Mouse (Mus musculus): ENCODE results near the gene Rxra. TPM values are rescaled to one million over a fixed set of nuclear protein-coding genes. Genes with fewer than 3 reads are reported as not detected.
A peak's percentile ranks its signal among the peaks of the same experiment; 100 is the strongest.

Rxra gene
- total and polyA plus RNA-seq, 2 experiments, result 108 to 313 TPM

- Histone ChIP-seq H3K27me3 (ENCODE audit: control insufficient read depth, insufficient read depth, low read length) (no peaks in the 10 kb centered on the region), H3K4me3 (ENCODE audit: insufficient read depth, low read depth, low read length) (peak overlapping the region; percentile 85), H3K4me1 (ENCODE audit: control insufficient read depth, insufficient read depth, low read length) (peaks cover 46% of the 10 kb centered on the region), H3K27ac (replicated peaks; ENCODE audit: insufficient read depth, low read depth, low read length) (peak overlapping the region; percentile 98), H3K9ac (ENCODE audit: low read depth, low read length) (peak overlapping the region; percentile 96), H3K79me2 (ENCODE audit: control insufficient read depth, insufficient read depth, low read length) (peaks cover 40% of the 10 kb centered on the region), H3K36me3 (ENCODE audit: control insufficient read depth, insufficient read depth, low read length) (no peaks in the 10 kb centered on the region)
- TF ChIP-seq CTCF (IDR thresholded peaks at IDR 0.05; ENCODE audit: low read depth, low read length) (no peak), POLR2A (IDR thresholded peaks at IDR 0.05; ENCODE audit: extremely low read depth, insufficient read depth, low read length) (peak; percentile 59)
- 5% methylated on average over 63 of the region's 106 CpGs for WGBS
- peak; percentile 57 for DNase-seq (ENCODE audit: extremely low read depth, low read depth, low spot score)
These were observed 462 bp downstream of the Rxra start for GRCm38 (mm10) chr2:27676478-27677325.

GRCm38 (mm10) chr2:27677411-27678310 is 1.4 kb downstream of the Rxra start:
- under 1% methylated on average over 77 of the region's 77 CpGs for WGBS
- peak overlapping the region; percentile 97 for H3K27ac ChIP-seq (replicated peaks; ENCODE audit: insufficient read depth, low read depth, low read length)
- H3K9ac ChIP-seq (ENCODE audit: low read depth, low read length), result peak overlapping the region; percentile 94
- H3K4me1 ChIP-seq (ENCODE audit: control insufficient read depth, insufficient read depth, low read length), result peaks cover 45% of the 10 kb centered on the region
- H3K4me3 ChIP-seq (ENCODE audit: insufficient read depth, low read depth, low read length), result peak overlapping the region; percentile 84
- TF ChIP-seq POLR2A (IDR thresholded peaks at IDR 0.05; ENCODE audit: extremely low read depth, insufficient read depth, low read length) (0 out of 2 replicates have a peak, but pooled peaks have one; percentile 18), CTCF (IDR thresholded peaks at IDR 0.05; ENCODE audit: low read depth, low read length) (no peak)
- H3K36me3 ChIP-seq (ENCODE audit: control insufficient read depth, insufficient read depth, low read length), result no peaks in the 10 kb centered on the region
- H3K79me2 ChIP-seq (ENCODE audit: control insufficient read depth, insufficient read depth, low read length), result peaks cover 49% of the 10 kb centered on the region
- DNase-seq (ENCODE audit: extremely low read depth, low read depth, low spot score), result no peak
- no peaks in the 10 kb centered on the region for H3K27me3 ChIP-seq (ENCODE audit: control insufficient read depth, insufficient read depth, low read length)

- peak overlapping the region; percentile 94 for H3K9ac ChIP-seq (ENCODE audit: low read depth, low read length)
- peaks cover 46% of the 10 kb centered on the region for H3K4me1 ChIP-seq (ENCODE audit: control insufficient read depth, insufficient read depth, low read length)
These were observed 2.1 kb downstream of the Rxra start for GRCm38 (mm10) chr2:27678331-27678730.

GRCm38 (mm10) chr2:27678836-27679480 is 2.7 kb downstream of the Rxra start:
- WGBS, result 9% methylated on average over 7 of the region's 7 CpGs
- H3K27me3 ChIP-seq (ENCODE audit: control insufficient read depth, insufficient read depth, low read length), result no peaks in the 10 kb centered on the region

More at GRCm38 (mm10) chr2:27678331-27678730, 2.1 kb downstream of the Rxra start:
- Histone ChIP-seq H3K4me3 (ENCODE audit: insufficient read depth, low read depth, low read length) (peak overlapping the region; percentile 84), H3K79me2 (ENCODE audit: control insufficient read depth, insufficient read depth, low read length) (peaks cover 56% of the 10 kb centered on the region), H3K27me3 (ENCODE audit: control insufficient read depth, insufficient read depth, low read length) (no peaks in the 10 kb centered on the region), H3K36me3 (ENCODE audit: control insufficient read depth, insufficient read depth, low read length) (no peaks in the 10 kb centered on the region), H3K27ac (replicated peaks; ENCODE audit: insufficient read depth, low read depth, low read length) (peak overlapping the region; percentile 97)
- 3% methylated on average over 4 of the region's 4 CpGs for WGBS
- no peak for DNase-seq (ENCODE audit: extremely low read depth, low read depth, low spot score)
- TF ChIP-seq CTCF (IDR thresholded peaks at IDR 0.05; ENCODE audit: low read depth, low read length), result no peak
- no peak for TF ChIP-seq POLR2A (IDR thresholded peaks at IDR 0.05; ENCODE audit: extremely low read depth, insufficient read depth, low read length)

DNA sequence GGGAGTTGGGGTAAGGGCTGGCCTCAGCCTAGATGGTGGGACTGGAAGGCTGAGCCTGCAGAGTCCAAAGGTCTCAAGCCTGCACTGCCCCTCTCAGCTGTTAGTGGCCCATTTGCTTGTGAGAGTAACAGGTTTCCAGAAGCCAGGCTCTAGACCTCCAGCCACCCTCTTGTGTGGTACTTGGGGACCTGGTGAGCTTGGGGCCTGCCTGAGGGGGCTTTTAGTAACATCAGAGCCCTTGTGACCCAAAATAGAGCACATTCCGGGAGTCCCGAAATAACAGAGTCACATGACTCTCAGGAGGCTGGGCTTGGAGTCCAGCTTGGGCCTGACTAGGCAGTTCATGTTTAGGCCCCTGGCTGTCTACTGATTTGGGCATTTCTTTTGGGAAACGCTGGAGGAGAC is 3.4 kb downstream of the Rxra start:
- H3K9ac ChIP-seq (ENCODE audit: low read depth, low read length), result peak overlapping the region; percentile 94
- peaks cover 68% of the 10 kb centered on the region for H3K79me2 ChIP-seq (ENCODE audit: control insufficient read depth, insufficient read depth, low read length)
- peak overlapping the region; percentile 97 for H3K27ac ChIP-seq (replicated peaks; ENCODE audit: insufficient read depth, low read depth, low read length)
- H3K4me1 ChIP-seq (ENCODE audit: control insufficient read depth, insufficient read depth, low read length), result peaks cover 50% of the 10 kb centered on the region
- no peaks in the 10 kb centered on the region for H3K27me3 ChIP-seq (ENCODE audit: control insufficient read depth, insufficient read depth, low read length)
- 3% methylated on average over 3 of the region's 3 CpGs for WGBS
- DNase-seq (ENCODE audit: extremely low read depth, low read depth, low spot score), result peak; percentile 80
- peak overlapping the region; percentile 84 for H3K4me3 ChIP-seq (ENCODE audit: insufficient read depth, low read depth, low read length)
- TF ChIP-seq POLR2A (IDR thresholded peaks at IDR 0.05; ENCODE audit: extremely low read depth, insufficient read depth, low read length) (no peak), CTCF (IDR thresholded peaks at IDR 0.05; ENCODE audit: low read depth, low read length) (no peak)
- H3K36me3 ChIP-seq (ENCODE audit: control insufficient read depth, insufficient read depth, low read length), result no peaks in the 10 kb centered on the region

More at GRCm38 (mm10) chr2:27678836-27679480, 2.7 kb downstream of the Rxra start:
- Histone ChIP-seq H3K4me3 (ENCODE audit: insufficient read depth, low read depth, low read length) (peak overlapping the region; percentile 84), H3K4me1 (ENCODE audit: control insufficient read depth, insufficient read depth, low read length) (peaks cover 47% of the 10 kb centered on the region), H3K27ac (replicated peaks; ENCODE audit: insufficient read depth, low read depth, low read length) (peak overlapping the region; percentile 97), H3K79me2 (ENCODE audit: control insufficient read depth, insufficient read depth, low read length) (peaks cover 62% of the 10 kb centered on the region), H3K9ac (ENCODE audit: low read depth, low read length) (peak overlapping the region; percentile 94), H3K36me3 (ENCODE audit: control insufficient read depth, insufficient read depth, low read length) (no peaks in the 10 kb centered on the region)
- peak; percentile 71 for DNase-seq (ENCODE audit: extremely low read depth, low read depth, low spot score)
- TF ChIP-seq POLR2A (IDR thresholded peaks at IDR 0.05; ENCODE audit: extremely low read depth, insufficient read depth, low read length), result no peak
- no peak for TF ChIP-seq CTCF (IDR thresholded peaks at IDR 0.05; ENCODE audit: low read depth, low read length)

Measured in liver, adult 2 months (tissue).